In genomic region chr7:141168518-141168953, GRCm38 (mm10) we compare ENCODE assay signal across 8 mouse cellular contexts. TPM values are rescaled to one million over a fixed set of nuclear protein-coding genes. Genes with fewer than 3 reads are reported as not detected.
DNase-seq lines count a peak whose midpoint lies in the region; ATAC-seq lines count a peak whose summit lies in the region.

No protein-coding gene starts in this region.

- H3K4me2 ChIP-seq in embryonic facial prominence, embryonic 13.5 days, result peak overlapping the region; percentile 74
- H3K4me2 ChIP-seq in heart, embryonic 11.5 days, result peak overlapping the region; percentile 86
- H3K4me2 ChIP-seq in kidney, embryonic 14.5 days (replicated peaks; ENCODE audit: low read depth, low read length), result peak overlapping the region; percentile 67
- peak overlapping the region; percentile 71 for H3K4me2 ChIP-seq in lung, embryonic 16.5 days (ENCODE audit: low read depth, low read length)

- peaks cover 40% of the 10 kb centered on the region for H3K4me1 ChIP-seq in embryonic facial prominence, embryonic 13.5 days
- peaks cover 15% of the 10 kb centered on the region; the same call in 1 of the 2 replicates for H3K4me1 ChIP-seq in heart, embryonic 11.5 days (ENCODE audit: control insufficient read depth, insufficient read depth, low read length)
- peaks cover 18% of the 10 kb centered on the region for H3K4me1 ChIP-seq in kidney, embryonic 14.5 days (ENCODE audit: control insufficient read depth, insufficient read depth, low read length)
- H3K4me1 ChIP-seq in lung, embryonic 16.5 days (replicated peaks; ENCODE audit: control insufficient read depth, insufficient read depth, low read length), result peaks cover 28% of the 10 kb centered on the region

- peak overlapping the region; percentile 59 for H3K4me3 ChIP-seq in embryonic facial prominence, embryonic 13.5 days
- H3K4me3 ChIP-seq in heart, embryonic 11.5 days (ENCODE audit: low read depth, low read length), result peak overlapping the region; percentile 64
- H3K4me3 ChIP-seq in kidney, embryonic 14.5 days (ENCODE audit: low read length), result peak overlapping the region; percentile 58
- H3K4me3 ChIP-seq in lung, embryonic 16.5 days (ENCODE audit: low read length), result peak overlapping the region; percentile 63

- H3K27me3 ChIP-seq in embryonic facial prominence, embryonic 13.5 days, result no peaks in the 10 kb centered on the region
- no peaks in the 10 kb centered on the region for H3K27me3 ChIP-seq in heart, embryonic 11.5 days (ENCODE audit: control insufficient read depth, insufficient read depth, low read length)
- H3K27me3 ChIP-seq in kidney, embryonic 14.5 days (ENCODE audit: control insufficient read depth, insufficient read depth, low read length), result no peaks in the 10 kb centered on the region
- H3K27me3 ChIP-seq in lung, embryonic 16.5 days (ENCODE audit: control insufficient read depth, insufficient read depth, low read depth, low read length), result no peaks in the 10 kb centered on the region

- H3K9ac ChIP-seq in embryonic facial prominence, embryonic 13.5 days, result peak overlapping the region; percentile 80
- peak overlapping the region; percentile 86 for H3K9ac ChIP-seq in heart, embryonic 11.5 days (ENCODE audit: low read depth, low read length)
- peak overlapping the region; percentile 68 for H3K9ac ChIP-seq in kidney, embryonic 14.5 days (ENCODE audit: low read depth, low read length)
- peak overlapping the region; percentile 77 for H3K9ac ChIP-seq in lung, embryonic 16.5 days (ENCODE audit: low read length)

- DNase-seq in urinary bladder, adult 18-20 months (ENCODE audit: low spot score in 2 of 2), result peak; percentile 78 to 85
- DNase-seq in urinary bladder, postnatal 10 days (ENCODE audit: low spot score), result no peak
- DNase-seq in thymus, postnatal 10 days (ENCODE audit: low spot score in 2 of 2), result peak; percentile 7 to 34

- peaks cover 26% of the 10 kb centered on the region for H3K36me3 ChIP-seq in embryonic facial prominence, embryonic 13.5 days
- H3K36me3 ChIP-seq in heart, embryonic 11.5 days (ENCODE audit: control insufficient read depth, insufficient read depth, low read length), result no peaks in the 10 kb centered on the region; the same call in 1 of the 2 replicates
- peaks cover 15% of the 10 kb centered on the region for H3K36me3 ChIP-seq in kidney, embryonic 14.5 days (ENCODE audit: control insufficient read depth, insufficient read depth, low read length)
- peaks cover 13% of the 10 kb centered on the region for H3K36me3 ChIP-seq in lung, embryonic 16.5 days (ENCODE audit: control insufficient read depth, insufficient read depth, low read length)

- no peaks in the 10 kb centered on the region for H3K9me3 ChIP-seq in embryonic facial prominence, embryonic 13.5 days
- H3K9me3 ChIP-seq in heart, embryonic 11.5 days (replicated peaks; ENCODE audit: control insufficient read depth, low read length), result no peaks in the 10 kb centered on the region
- H3K9me3 ChIP-seq in kidney, embryonic 14.5 days (ENCODE audit: control insufficient read depth, low read length), result no peaks in the 10 kb centered on the region
- no peaks in the 10 kb centered on the region for H3K9me3 ChIP-seq in lung, embryonic 16.5 days (ENCODE audit: control insufficient read depth, low read length)

- peak; percentile 40; the same call in 1 of the 2 replicates for ATAC-seq in embryonic facial prominence, embryonic 13.5 days (ENCODE audit: insufficient number of reproducible peaks, insufficient read depth, low FRiP score, low TSS enrichment, low read depth)
- ATAC-seq in heart, embryonic 11.5 days (replicated peaks; ENCODE audit: insufficient number of reproducible peaks, low FRiP score, low TSS enrichment), result no peak; the same call in 1 of the 2 replicates
- 0 out of 2 replicates have a peak, but pooled peaks have one; percentile 18 for ATAC-seq in kidney, embryonic 14.5 days (ENCODE audit: low FRiP score, low TSS enrichment)
- peak; percentile 66 for ATAC-seq in lung, embryonic 16.5 days (ENCODE audit: low read depth)
- peak; percentile 76 for ATAC-seq in neutrophil, adult 5-6 weeks (ENCODE audit: extremely low read depth, insufficient number of reproducible peaks, low FRiP score, poor library complexity, severe bottlenecking)

- peak overlapping the region; percentile 72 for H3K27ac ChIP-seq in embryonic facial prominence, embryonic 13.5 days
- peak overlapping the region; percentile 64 for H3K27ac ChIP-seq in heart, embryonic 11.5 days (ENCODE audit: low read depth, low read length)
- H3K27ac ChIP-seq in kidney, embryonic 14.5 days (ENCODE audit: low read depth, low read length), result peak overlapping the region; percentile 65
- H3K27ac ChIP-seq in lung, embryonic 16.5 days (ENCODE audit: low read length), result peak overlapping the region; percentile 48

- 2% methylated on average over 22 of the region's 22 CpGs for WGBS in embryonic facial prominence, embryonic 13.5 days
- 2% methylated on average over 22 of the region's 22 CpGs for WGBS in heart, embryonic 11.5 days (ENCODE audit: insufficient replicate concordance)
- WGBS in kidney, embryonic 14.5 days, result under 1% methylated on average over 22 of the region's 22 CpGs
- WGBS in lung, embryonic 16.5 days, result under 1% methylated on average over 22 of the region's 22 CpGs

RNA-seq across cellular contexts. Expression of gene Rnh1, which starts 4.1 kb away (rescaled TPM):
- 111 and 118 TPM in 2 replicates for polyA plus RNA-seq in embryonic facial prominence, embryonic 13.5 days (2015; fragmentation: Nextera tagmentation; extraction: Ambion mirVana)
- polyA plus RNA-seq in heart, embryonic 11.5 days (2014; fragmentation: Nextera tagmentation; extraction: Ambion mirVana), result 95.3 and 103 TPM in 2 replicates
- polyA plus RNA-seq in kidney, embryonic 14.5 days (2014; fragmentation: Nextera tagmentation; extraction: Ambion mirVana), result 116 and 122 TPM in 2 replicates
- 153 and 165 TPM in 2 replicates for polyA plus RNA-seq in lung, embryonic 16.5 days (2015; fragmentation: Nextera tagmentation; extraction: Ambion mirVana)
- total RNA-seq in neutrophil, adult 5-6 weeks (2017), result 41.0 and 51.8 TPM in 2 replicates

RNA-seq across cellular contexts. Expression of gene Hras, which starts 25.3 kb away (rescaled TPM):
- 99.8 and 110 TPM in 2 replicates for polyA plus RNA-seq in embryonic facial prominence, embryonic 13.5 days (2015; fragmentation: Nextera tagmentation; extraction: Ambion mirVana)
- 73.1 and 80.9 TPM in 2 replicates for polyA plus RNA-seq in heart, embryonic 11.5 days (2014; fragmentation: Nextera tagmentation; extraction: Ambion mirVana)
- 97.2 and 97.8 TPM in 2 replicates for polyA plus RNA-seq in kidney, embryonic 14.5 days (2014; fragmentation: Nextera tagmentation; extraction: Ambion mirVana)
- polyA plus RNA-seq in lung, embryonic 16.5 days (2015; fragmentation: Nextera tagmentation; extraction: Ambion mirVana), result 48.5 and 48.8 TPM in 2 replicates
- total RNA-seq in neutrophil, adult 5-6 weeks (2017), result 13.7 and 23.8 TPM in 2 replicates

RNA-seq across cellular contexts. Expression of gene Lrrc56, which starts 25.4 kb away (rescaled TPM):
- 11.6 and 13.3 TPM in 2 replicates for polyA plus RNA-seq in embryonic facial prominence, embryonic 13.5 days (2015; fragmentation: Nextera tagmentation; extraction: Ambion mirVana)
- polyA plus RNA-seq in heart, embryonic 11.5 days (2014; fragmentation: Nextera tagmentation; extraction: Ambion mirVana), result 1.6 TPM in 2 replicates
- 6.7 and 9.5 TPM in 2 replicates for polyA plus RNA-seq in kidney, embryonic 14.5 days (2014; fragmentation: Nextera tagmentation; extraction: Ambion mirVana)
- 8.6 and 8.9 TPM in 2 replicates for polyA plus RNA-seq in lung, embryonic 16.5 days (2015; fragmentation: Nextera tagmentation; extraction: Ambion mirVana)
- 1.9 and 3.9 TPM in 2 replicates for total RNA-seq in neutrophil, adult 5-6 weeks (2017)

RNA-seq across cellular contexts. Expression of gene Lmntd2, which starts 45.3 kb away (rescaled TPM):
- 2.8 and 3.4 TPM in 2 replicates for polyA plus RNA-seq in embryonic facial prominence, embryonic 13.5 days (2015; fragmentation: Nextera tagmentation; extraction: Ambion mirVana)
- polyA plus RNA-seq in heart, embryonic 11.5 days (2014; fragmentation: Nextera tagmentation; extraction: Ambion mirVana), result 0.46 and 0.99 TPM in 2 replicates
- 3.3 and 3.4 TPM in 2 replicates for polyA plus RNA-seq in kidney, embryonic 14.5 days (2014; fragmentation: Nextera tagmentation; extraction: Ambion mirVana)
- polyA plus RNA-seq in lung, embryonic 16.5 days (2015; fragmentation: Nextera tagmentation; extraction: Ambion mirVana), result 1.3 and 1.4 TPM in 2 replicates
- 2.6 and 3.2 TPM in 2 replicates for total RNA-seq in neutrophil, adult 5-6 weeks (2017)

RNA-seq across cellular contexts. Expression of gene Ptdss2, which starts 46.4 kb away (rescaled TPM):
- 70.8 and 76.0 TPM in 2 replicates for polyA plus RNA-seq in embryonic facial prominence, embryonic 13.5 days (2015; fragmentation: Nextera tagmentation; extraction: Ambion mirVana)
- 65.0 and 71.2 TPM in 2 replicates for polyA plus RNA-seq in heart, embryonic 11.5 days (2014; fragmentation: Nextera tagmentation; extraction: Ambion mirVana)
- polyA plus RNA-seq in kidney, embryonic 14.5 days (2014; fragmentation: Nextera tagmentation; extraction: Ambion mirVana), result 58.4 and 63.1 TPM in 2 replicates
- polyA plus RNA-seq in lung, embryonic 16.5 days (2015; fragmentation: Nextera tagmentation; extraction: Ambion mirVana), result 60.3 and 65.2 TPM in 2 replicates
- total RNA-seq in neutrophil, adult 5-6 weeks (2017), result 4.2 and 6.3 TPM in 2 replicates
